Mouse (Mus musculus) small intestine, adult 2 months (tissue): ENCODE data around the gene Magee2.

Source experiments
- CTCF ChIP-seq: fragments of 200-500 bp; IDR thresholded peaks from 2 replicates; pipeline ENCODE4 v1.5.1; 2012; ENCODE audit warnings: low read depth, mild to moderate bottlenecking, control low read depth, inconsistent platforms, low read length, moderate library complexity, mixed read lengths; ENCODE audit not compliant: insufficient replicate concordance, insufficient read length; ENCODE audit errors: extremely low read depth
- POLR2A ChIP-seq: fragments of 200-500 bp; IDR thresholded peaks from 2 replicates; pipeline ENCODE4 v1.6.1; 2012; ENCODE audit warnings: low read depth, mild to moderate bottlenecking, control low read depth, inconsistent platforms, low read length, moderate library complexity

DNA sequence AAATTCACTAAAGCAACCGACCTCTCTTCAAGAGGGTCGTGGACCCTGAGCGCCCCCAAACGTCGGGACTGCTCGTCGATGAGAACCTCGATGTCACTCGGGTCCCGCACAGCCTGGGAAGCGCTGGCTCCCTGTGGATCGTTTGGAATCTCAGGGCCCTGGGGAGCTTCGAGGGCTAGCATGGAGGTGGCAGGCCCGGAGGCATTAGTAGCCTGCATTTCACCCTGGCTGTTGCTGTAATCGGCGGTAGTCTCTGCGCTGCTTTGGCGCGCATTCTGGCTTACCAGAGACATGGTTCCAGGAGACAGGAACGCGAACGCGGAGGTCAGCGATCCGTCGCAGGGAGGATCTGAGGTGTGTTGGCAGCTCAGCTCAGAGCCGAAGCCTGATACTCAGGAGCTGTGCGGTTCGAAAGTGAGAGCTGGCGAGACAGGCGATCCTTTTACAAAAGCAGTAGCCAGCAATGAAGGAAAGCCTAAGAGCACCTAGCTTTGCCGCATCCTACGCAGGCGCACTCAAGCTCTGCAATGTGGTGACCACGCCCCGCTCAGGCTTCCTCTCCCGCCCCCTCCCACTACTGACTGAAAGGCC, at the start of gene Magee2:
- TF ChIP-seq CTCF = no peak
- no peak for TF ChIP-seq POLR2A
